Mouse (Mus musculus) forebrain, postnatal 0 days (tissue): ENCODE data around the gene Prss41. TPM values are rescaled to one million over a fixed set of nuclear protein-coding genes. Genes with fewer than 3 reads are reported as not detected.

ENCODE experiments used
- ATAC-seq: fragments of 200-750 bp; cut with Nextera tagmentation; 2 replicates; pipeline ENCODE4 v1.8.0; 2017; ENCODE audit warnings: mild to moderate bottlenecking, moderate library complexity
- DNase-seq: peaks from one replicate; pipeline ENCODE4 v3.0.0-alpha.2; 2015
- H3K27ac ChIP-seq: fragments of 300-500 bp; sonication (generic); 2 replicates; pipeline ENCODE4 v1.5.1; 2014; ENCODE audit warnings: low read depth, mild to moderate bottlenecking, antibody characterized with exemption, low read length, moderate library complexity, mixed read lengths
- H3K27me3 ChIP-seq: fragments of 300-500 bp; sonication (generic); 2 replicates; pipeline ENCODE4 v1.6.1; 2014; ENCODE audit warnings: mild to moderate bottlenecking, low read length, mixed read lengths; ENCODE audit not compliant: insufficient read depth
- H3K36me3 ChIP-seq: fragments of 300-500 bp; sonication (generic); 2 replicates; pipeline ENCODE4 v1.6.1; 2014; ENCODE audit warnings: mild to moderate bottlenecking, moderate library complexity; ENCODE audit not compliant: insufficient read depth
- H3K4me1 ChIP-seq: fragments of 300-500 bp; sonication (generic); 2 replicates; pipeline ENCODE4 v1.6.1; 2014; ENCODE audit warnings: antibody characterized with exemption; ENCODE audit not compliant: insufficient read depth
- H3K4me2 ChIP-seq: fragments of 300-500 bp; sonication (generic); 2 replicates; pipeline ENCODE4 v1.6.1; 2014; ENCODE audit warnings: low read depth, mild to moderate bottlenecking, moderate library complexity
- H3K4me3 ChIP-seq: fragments of 300-500 bp; sonication (generic); 2 replicates; pipeline ENCODE4 v1.5.1; 2014; ENCODE audit warnings: low read depth, low read length, mixed read lengths
- H3K9ac ChIP-seq: fragments of 300-500 bp; sonication (generic); 2 replicates; pipeline ENCODE4 v1.6.1; 2014; ENCODE audit warnings: mild to moderate bottlenecking
- H3K9me3 ChIP-seq: fragments of 300-500 bp; sonication (generic); 2 replicates; pipeline ENCODE4 v1.6.1; 2016; ENCODE audit warnings: low read length
- CTCF ChIP-seq: sonication (generic); IDR thresholded peaks from 2 replicates; pipeline ENCODE4 v1.5.1; 2016; ENCODE audit warnings: antibody characterized with exemption, control low read depth, low read depth
- WGBS: fragments of 180-500 bp; shearing (Covaris S2); extraction: QIAGEN DNeasy Blood & Tissue Kit; methylation state at CpG from one replicate; pipeline ENCODE4 v1.1.7; 2014; 5-methylcytosine and 5-hydroxymethylcytosine counted together
- microRNA-seq, 2 experiments: library from miRNA; unstranded; fragments of <30 nt; microRNA quantifications; one replicate each; pipeline ENCODE4; 2016
- polyA plus RNA-seq: library from polyadenylated mRNA; unstranded; fragments of >200 nt; fragmentation: Nextera tagmentation; extraction: Ambion mirVana; gene quantifications from 2 replicates; pipeline ENCODE4 v1.2.1, GENCODE M21; 2015
- total RNA-seq: library from RNA; depleted of rRNA; stranded (reverse); fragments of >200 nt; gene quantifications from 2 replicates; pipeline ENCODE4 v1.2.3, GENCODE M21; 2014; rRNA removed

Gene Prss41
- total and polyA plus RNA-seq, 2 experiments from 2014 or later, result 1.0 to 1.3 TPM

GRCm38 (mm10) chr17:23795323-23795722, 48.6 kb downstream of the Prss41 start:
- Histone ChIP-seq H3K4me2 (no peak overlapping the region), H3K27ac (no peak overlapping the region), H3K36me3 (no peaks in the 10 kb centered on the region), H3K4me1 (peaks cover 8% of the 10 kb centered on the region; the same call in 1 of the 2 replicates), H3K9me3 (no peaks in the 10 kb centered on the region), H3K9ac (no peak overlapping the region), H3K27me3 (no peaks in the 10 kb centered on the region), H3K4me3 (no peak overlapping the region)
- TF ChIP-seq CTCF, result no peak
- no peak for ATAC-seq
- 93% methylated on average over 8 of the region's 8 CpGs for WGBS
- no peak for DNase-seq

GRCm38 (mm10) chr17:23791079-23791357, 53.0 kb downstream of the Prss41 start:
- Histone ChIP-seq H3K36me3 (no peaks in the 10 kb centered on the region), H3K9ac (peak overlapping the region; percentile 86), H3K27me3 (no peaks in the 10 kb centered on the region), H3K9me3 (no peaks in the 10 kb centered on the region), H3K4me3 (peak overlapping the region; percentile 44), H3K27ac (peak overlapping the region; percentile 87), H3K4me1 (peaks cover 16% of the 10 kb centered on the region), H3K4me2 (peak overlapping the region; percentile 86)
- 50% methylated on average over 2 of the region's 2 CpGs for WGBS
- no peak for TF ChIP-seq CTCF
- DNase-seq (no peak), ATAC-seq (no peak)

- Histone ChIP-seq H3K4me3 (peak within 1 kb of the TSS; percentile 44), H3K4me1 (peaks cover 17% of the 10 kb centered on the region), H3K27me3 (no peaks in the 10 kb centered on the region), H3K9me3 (no peaks in the 10 kb centered on the region), H3K36me3 (no peaks in the 10 kb centered on the region), H3K4me2 (peak within 1 kb of the TSS; percentile 86), H3K9ac (peak within 1 kb of the TSS; percentile 86), H3K27ac (peak within 1 kb of the TSS; percentile 87)
- ATAC-seq (peak; percentile 23), DNase-seq (peak; percentile 72)
- WGBS, result 2% methylated on average over 29 of the region's 29 CpGs
- TF ChIP-seq CTCF, result peak; percentile 7; the same call in 1 of the 2 replicates
Observed at GRCm38 (mm10) chr17:23790269-23791078, 53.5 kb downstream of the Prss41 start, which contains the start of gene Srrm2. Srrm2 (plus strand) TSS chr17:23790532.

DNA sequence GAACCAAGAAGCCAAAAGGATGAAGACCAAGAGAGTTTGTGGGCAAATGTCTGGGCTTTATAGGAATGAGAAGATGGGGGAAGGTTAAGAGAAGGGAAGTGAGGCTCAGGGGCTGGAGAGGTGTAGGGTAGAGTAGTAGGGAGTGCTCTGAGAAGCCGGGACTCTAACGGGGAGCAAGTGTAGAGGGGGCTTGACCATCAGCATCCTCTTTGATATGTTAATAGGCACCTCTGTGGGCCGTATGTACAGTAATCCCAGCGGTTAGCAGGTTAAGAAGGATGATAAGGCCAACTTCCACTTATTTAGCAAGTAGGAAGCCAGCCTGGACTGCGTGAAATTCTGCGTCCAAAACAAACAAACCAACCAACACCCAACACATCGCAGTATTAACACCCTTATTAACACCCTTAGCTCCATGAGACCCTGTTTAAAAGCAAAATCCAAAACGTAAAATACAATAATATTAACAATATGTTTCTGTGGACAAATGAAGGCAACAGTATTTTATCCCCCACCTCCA, 54.2 kb downstream of the Prss41 start:
- Histone ChIP-seq H3K4me2 (peak overlapping the region; percentile 86), H3K36me3 (no peaks in the 10 kb centered on the region), H3K27ac (peak overlapping the region; percentile 87), H3K4me1 (peaks cover 23% of the 10 kb centered on the region), H3K4me3 (peak overlapping the region; percentile 44), H3K27me3 (no peaks in the 10 kb centered on the region), H3K9ac (peak overlapping the region; percentile 86), H3K9me3 (no peaks in the 10 kb centered on the region)
- DNase-seq (no peak), ATAC-seq (no peak)
- TF ChIP-seq CTCF, result no peak
- WGBS, result 12% methylated on average over 8 of the region's 8 CpGs

- 90% methylated on average over 4 of the region's 4 CpGs for WGBS
- no peak for DNase-seq
- peaks cover 23% of the 10 kb centered on the region for H3K4me1 ChIP-seq
- H3K27me3 ChIP-seq, result no peaks in the 10 kb centered on the region
- no peak for TF ChIP-seq CTCF
- H3K9ac ChIP-seq, result no peak overlapping the region
- no peak overlapping the region for H3K27ac ChIP-seq
- ATAC-seq, result no peak
- no peak overlapping the region for H3K4me3 ChIP-seq
- H3K36me3 ChIP-seq, result no peaks in the 10 kb centered on the region
- H3K4me2 ChIP-seq, result no peak overlapping the region
- no peaks in the 10 kb centered on the region for H3K9me3 ChIP-seq
Observed at GRCm38 (mm10) chr17:23788973-23789372, 55.0 kb downstream of the Prss41 start.

Small RNAs within 50 kb of the gene (microRNA-seq; reads per million reads assigned to microRNA genes)
- gene Mir5125, result 0.39 to 0.85 reads per million in 2 experiments

Other genes starting within 250 kb of the Prss41 start
- 43.0 and 47.0 TPM in 2 replicates for gene Zfp13, start 244.7 kb downstream of the Prss41 start, total RNA-seq
- gene Zfp13, start 244.7 kb downstream of the Prss41 start, polyA plus RNA-seq, result 21.5 and 23.6 TPM in 2 replicates
- not detected in 2 replicates for gene Zscan10, start 243.3 kb downstream of the Prss41 start, total RNA-seq
- gene Zscan10, start 243.3 kb downstream of the Prss41 start, polyA plus RNA-seq, result 0.18 and 0.21 TPM in 2 replicates
- 0.31 and 0.48 TPM in 2 replicates for gene Mmp25, start 198.9 kb downstream of the Prss41 start, total RNA-seq
- gene Mmp25, start 198.9 kb downstream of the Prss41 start, polyA plus RNA-seq, result 0.91 and 1.1 TPM in 2 replicates
- gene Bicdl2, start 183.7 kb downstream of the Prss41 start, total RNA-seq, result 0.14 TPM in 1 of 2 replicates, not detected in the other
- 0.12 TPM in 1 of 2 replicates, not detected in the other for gene Bicdl2, start 183.7 kb downstream of the Prss41 start, polyA plus RNA-seq
- gene Hcfc1r1, start 170.6 kb downstream of the Prss41 start, total RNA-seq, result 82.3 and 84.6 TPM in 2 replicates
- 198 and 215 TPM in 2 replicates for gene Hcfc1r1, start 170.6 kb downstream of the Prss41 start, polyA plus RNA-seq
- gene Thoc6, start 170.3 kb downstream of the Prss41 start, total RNA-seq, result 14.7 and 18.2 TPM in 2 replicates
- 18.0 and 21.1 TPM in 2 replicates for gene Thoc6, start 170.3 kb downstream of the Prss41 start, polyA plus RNA-seq
- 1.4 and 3.9 TPM in 2 replicates for gene Tnfrsf12a, start 166.7 kb downstream of the Prss41 start, total RNA-seq
- 2.0 and 3.6 TPM in 2 replicates for gene Tnfrsf12a, start 166.7 kb downstream of the Prss41 start, polyA plus RNA-seq
- gene Cldn6, start 164.9 kb downstream of the Prss41 start, total RNA-seq, result 0.31 and 1.8 TPM in 2 replicates
- 0.39 and 0.76 TPM in 2 replicates for gene Cldn6, start 164.9 kb downstream of the Prss41 start, polyA plus RNA-seq
- 0.54 TPM in 1 of 2 replicates, not detected in the other for gene Cldn9, start 160.1 kb downstream of the Prss41 start, total RNA-seq
- gene Cldn9, start 160.1 kb downstream of the Prss41 start, polyA plus RNA-seq, result 0.25 and 0.62 TPM in 2 replicates
- gene 1520401A03Rik, start 121.4 kb downstream of the Prss41 start, total RNA-seq, result not detected in 2 replicates
- gene 1520401A03Rik, start 121.4 kb downstream of the Prss41 start, polyA plus RNA-seq, result not detected in 2 replicates
- 9.1 and 16.3 TPM in 2 replicates for gene Pkmyt1, start 117.8 kb downstream of the Prss41 start, total RNA-seq
- gene Pkmyt1, start 117.8 kb downstream of the Prss41 start, polyA plus RNA-seq, result 14.1 and 14.5 TPM in 2 replicates
- 51.9 and 54.9 TPM in 2 replicates for gene Paqr4, start 103.3 kb downstream of the Prss41 start, total RNA-seq
- gene Paqr4, start 103.3 kb downstream of the Prss41 start, polyA plus RNA-seq, result 48.8 and 56.9 TPM in 2 replicates
- 0.38 and 0.90 TPM in 2 replicates for gene Kremen2, start 98.3 kb downstream of the Prss41 start, total RNA-seq
- 0.23 and 0.82 TPM in 2 replicates for gene Kremen2, start 98.3 kb downstream of the Prss41 start, polyA plus RNA-seq
- gene Flywch1, start 72.6 kb downstream of the Prss41 start, total RNA-seq, result 167 and 189 TPM in 2 replicates
- 117 and 135 TPM in 2 replicates for gene Flywch1, start 72.6 kb downstream of the Prss41 start, polyA plus RNA-seq
- 55.0 and 69.2 TPM in 2 replicates for gene Flywch2, start 58.1 kb downstream of the Prss41 start, total RNA-seq
- 77.4 and 79.2 TPM in 2 replicates for gene Flywch2, start 58.1 kb downstream of the Prss41 start, polyA plus RNA-seq
- 106 and 147 TPM in 2 replicates for gene Srrm2, start 53.6 kb downstream of the Prss41 start, total RNA-seq
- gene Srrm2, start 53.6 kb downstream of the Prss41 start, polyA plus RNA-seq, result 218 and 384 TPM in 2 replicates
- gene Elob, start 15.0 kb downstream of the Prss41 start, total RNA-seq, result 1,186 and 1,488 TPM in 2 replicates
- gene Elob, start 15.0 kb downstream of the Prss41 start, polyA plus RNA-seq, result 1,394 and 1,814 TPM in 2 replicates
- not detected in 2 replicates for gene Prss33, start 8.1 kb downstream of the Prss41 start, total RNA-seq
- not detected in 2 replicates for gene Prss33, start 8.1 kb downstream of the Prss41 start, polyA plus RNA-seq
- gene Prss32, start 317 bp downstream of the Prss41 start, total RNA-seq, result 0.57 TPM in 1 of 2 replicates, not detected in the other
- gene Prss32, start 317 bp downstream of the Prss41 start, polyA plus RNA-seq, result 0.20 and 0.30 TPM in 2 replicates
- gene Prss21, start 23.9 kb upstream of the Prss41 start, total RNA-seq, result not detected in 2 replicates
- not detected in 2 replicates for gene Prss21, start 23.9 kb upstream of the Prss41 start, polyA plus RNA-seq
- gene Dcpp1, start 36.7 kb upstream of the Prss41 start, total RNA-seq, result not detected in 2 replicates
- gene Dcpp1, start 36.7 kb upstream of the Prss41 start, polyA plus RNA-seq, result not detected in 2 replicates
- not detected in 2 replicates for gene Dcpp2, start 36.7 kb upstream of the Prss41 start, total RNA-seq
- not detected in 2 replicates for gene Dcpp2, start 36.7 kb upstream of the Prss41 start, polyA plus RNA-seq
- not detected in 2 replicates for gene Dcpp3, start 73.3 kb upstream of the Prss41 start, total RNA-seq
- not detected in 2 replicates for gene Dcpp3, start 73.3 kb upstream of the Prss41 start, polyA plus RNA-seq
- gene Sbp, start 97.5 kb upstream of the Prss41 start, total RNA-seq, result not detected in 2 replicates
- gene Sbp, start 97.5 kb upstream of the Prss41 start, polyA plus RNA-seq, result not detected in 2 replicates
- gene Sbpl, start 111.1 kb upstream of the Prss41 start, total RNA-seq, result not detected in 2 replicates
- not detected in 2 replicates for gene Sbpl, start 111.1 kb upstream of the Prss41 start, polyA plus RNA-seq
- 0.19 TPM in 1 of 2 replicates, not detected in the other for gene Prss30, start 136.4 kb upstream of the Prss41 start, total RNA-seq
- 0.13 and 0.53 TPM in 2 replicates for gene Prss30, start 136.4 kb upstream of the Prss41 start, polyA plus RNA-seq
- gene Prss22, start 153.9 kb upstream of the Prss41 start, total RNA-seq, result not detected in 2 replicates
- gene Prss22, start 153.9 kb upstream of the Prss41 start, polyA plus RNA-seq, result 0.10 TPM in 1 of 2 replicates, not detected in the other
- gene Prss27, start 194.0 kb upstream of the Prss41 start, total RNA-seq, result not detected in 2 replicates
- not detected in 2 replicates for gene Prss27, start 194.0 kb upstream of the Prss41 start, polyA plus RNA-seq
- gene Kctd5, start 229.3 kb upstream of the Prss41 start, total RNA-seq, result 83.4 and 97.6 TPM in 2 replicates
- gene Kctd5, start 229.3 kb upstream of the Prss41 start, polyA plus RNA-seq, result 82.2 and 87.2 TPM in 2 replicates